Mouse (Mus musculus) neural tube, embryonic 14.5 days (tissue): ENCODE data around the gene Egf. TPM values are rescaled to one million over a fixed set of nuclear protein-coding genes. Genes with fewer than 3 reads are reported as not detected.

Source experiments
- ATAC-seq: fragments of 200-750 bp; cut with Nextera tagmentation; 2 replicates; pipeline ENCODE4 v1.8.0; 2017; ENCODE audit warnings: low read depth, mild to moderate bottlenecking, moderate TSS enrichment, moderate library complexity
- H3K27ac ChIP-seq: fragments of 300-500 bp; sonication (generic); 2 replicates; pipeline ENCODE4 v1.5.1; 2014; ENCODE audit warnings: low read depth, mild to moderate bottlenecking, control low read depth, low read length, moderate library complexity, mixed read lengths
- H3K27me3 ChIP-seq: fragments of 300-500 bp; sonication (generic); 2 replicates; pipeline ENCODE4 v1.6.1; 2014; ENCODE audit warnings: low read length; ENCODE audit not compliant: control insufficient read depth, insufficient read depth
- H3K36me3 ChIP-seq: fragments of 300-500 bp; sonication (generic); 2 replicates; pipeline ENCODE4 v1.6.1; 2014; ENCODE audit warnings: low read length, mixed read lengths; ENCODE audit not compliant: control insufficient read depth, insufficient read depth
- H3K4me1 ChIP-seq: fragments of 300-500 bp; sonication (generic); 2 replicates; pipeline ENCODE4 v1.6.1; 2014; ENCODE audit warnings: low read length; ENCODE audit not compliant: control insufficient read depth, insufficient read depth
- H3K4me2 ChIP-seq: fragments of 300-500 bp; sonication (generic); 2 replicates; pipeline ENCODE4 v1.6.1; 2014; ENCODE audit warnings: mild to moderate bottlenecking, low read depth, low read length, control low read depth
- H3K4me3 ChIP-seq: fragments of 300-500 bp; sonication (generic); 2 replicates; pipeline ENCODE4 v1.5.1; 2014; ENCODE audit warnings: low read depth, low read length, control low read depth, mixed read lengths
- H3K9ac ChIP-seq: fragments of 300-500 bp; sonication (generic); replicated peaks from 2 replicates; pipeline ENCODE4 v1.6.1; 2014; ENCODE audit warnings: low read depth, mild to moderate bottlenecking, control low read depth, low read length, mixed read lengths
- H3K9me3 ChIP-seq: fragments of 300-500 bp; sonication (generic); 2 replicates; pipeline ENCODE4 v1.6.1; 2016; ENCODE audit warnings: low read length; ENCODE audit not compliant: control insufficient read depth
- WGBS: fragments of 180-500 bp; shearing (Covaris S2); extraction: QIAGEN DNeasy Blood & Tissue Kit; methylation state at CpG from one replicate; pipeline ENCODE4 v1.1.7; 2014; 5-methylcytosine and 5-hydroxymethylcytosine counted together
- polyA plus RNA-seq: library from polyadenylated mRNA; unstranded; fragments of >200 nt; fragmentation: Nextera tagmentation; extraction: Ambion mirVana; gene quantifications from 2 replicates; pipeline ENCODE4 v1.2.1, GENCODE M21; 2014

The Egf gene
- polyA plus RNA-seq = 2.1 and 3.6 TPM in 2 replicates

DNA sequence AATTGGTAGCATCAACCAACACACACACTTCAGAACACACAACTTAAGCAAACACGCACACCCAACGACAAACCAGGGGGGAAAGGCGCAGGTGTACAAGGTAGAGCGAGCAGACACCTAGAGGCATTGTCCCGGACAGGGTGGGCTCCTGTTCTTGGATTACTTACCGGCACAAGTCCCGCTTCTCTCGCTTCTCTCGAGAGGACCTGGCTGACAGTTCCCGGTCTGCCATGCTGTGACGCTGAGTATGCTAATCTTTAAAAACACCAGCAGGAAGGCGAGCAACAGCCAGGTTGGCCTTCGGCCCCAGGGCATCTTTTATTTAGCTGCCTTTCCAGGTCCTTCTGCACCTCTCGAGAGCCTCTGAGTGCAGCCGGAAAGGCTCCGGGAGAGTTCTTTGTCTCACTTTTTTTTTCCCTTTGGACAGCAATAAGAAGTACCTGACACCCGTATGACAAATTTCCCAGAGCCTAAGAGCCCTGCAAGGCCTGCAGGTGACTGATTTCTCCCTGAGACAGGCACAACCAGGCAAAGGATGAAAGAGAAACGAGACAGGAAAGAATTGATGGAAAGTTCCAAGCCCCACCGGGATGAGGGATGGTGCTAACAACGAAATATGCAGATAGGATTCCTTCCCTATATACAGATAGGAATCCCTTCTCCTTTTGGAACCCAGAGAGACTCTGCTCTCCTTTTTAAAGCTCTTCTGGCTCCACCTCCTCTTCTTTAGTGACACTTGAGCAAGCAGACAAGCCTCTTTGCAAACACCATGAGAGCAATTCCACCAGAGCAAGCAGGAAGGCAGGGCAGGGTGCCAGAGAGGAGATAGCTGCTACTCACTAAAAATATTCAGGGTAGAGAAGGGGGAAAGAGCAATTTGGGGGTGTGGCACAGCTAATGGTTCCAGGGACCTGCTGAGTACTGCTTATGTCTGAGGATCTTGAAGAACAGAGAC is at the start of gene Egf:
TSS of gene Egf (minus strand) at position 667 of the 955 bp plus-strand sequence.
- H3K9ac ChIP-seq = no peak within 1 kb of the TSS

GRCm38 (mm10) chr3:129803765-129804164 is 48.6 kb upstream of the Egf start, which contains the start of gene Lrit3:
Lrit3 (minus strand) TSS chr3:129804030.
- Histone ChIP-seq H3K4me1 (no peaks in the 10 kb centered on the region), H3K27me3 (no peaks in the 10 kb centered on the region), H3K4me3 (no peak within 1 kb of the TSS), H3K27ac (no peak within 1 kb of the TSS), H3K9ac (no peak within 1 kb of the TSS), H3K36me3 (no peaks in the 10 kb centered on the region), H3K4me2 (no peak within 1 kb of the TSS), H3K9me3 (no peaks in the 10 kb centered on the region)
- WGBS = 84% methylated on average over 10 of the region's 10 CpGs
- ATAC-seq = no peak

More for the DNA sequence above, at the start of gene Egf:
- Histone ChIP-seq H3K4me3 (peak within 1 kb of the TSS; percentile 24), H3K4me1 (no peaks in the 10 kb centered on the region), H3K27ac (no peak within 1 kb of the TSS), H3K4me2 (peak within 1 kb of the TSS; percentile 39), H3K36me3 (no peaks in the 10 kb centered on the region), H3K9me3 (no peaks in the 10 kb centered on the region), H3K27me3 (no peaks in the 10 kb centered on the region)
- no peak for ATAC-seq
- WGBS = 14% methylated on average over 20 of the region's 20 CpGs

- Histone ChIP-seq H3K4me3 (no peak overlapping the region), H3K9me3 (no peaks in the 10 kb centered on the region), H3K27ac (no peak overlapping the region), H3K4me1 (no peaks in the 10 kb centered on the region), H3K4me2 (no peak overlapping the region), H3K36me3 (no peaks in the 10 kb centered on the region), H3K9ac (no peak overlapping the region), H3K27me3 (no peaks in the 10 kb centered on the region)
- ATAC-seq = no peak
- 81% methylated on average over 2 of the region's 2 CpGs for WGBS
Measured at GRCm38 (mm10) chr3:129799011-129799410, 43.9 kb upstream of the Egf start.

- WGBS = 86% methylated on average over 11 of the region's 11 CpGs
- Histone ChIP-seq H3K4me1 (no peaks in the 10 kb centered on the region), H3K4me2 (no peak overlapping the region), H3K27me3 (no peaks in the 10 kb centered on the region), H3K27ac (no peak overlapping the region), H3K9me3 (no peaks in the 10 kb centered on the region), H3K9ac (no peak overlapping the region), H3K36me3 (no peaks in the 10 kb centered on the region), H3K4me3 (no peak overlapping the region)
- no peak for ATAC-seq
Measured at GRCm38 (mm10) chr3:129798551-129798950, 43.4 kb upstream of the Egf start.

GRCm38 (mm10) chr3:129797341-129797740 is 42.2 kb upstream of the Egf start:
- Histone ChIP-seq H3K4me3 (no peak overlapping the region), H3K27ac (no peak overlapping the region), H3K4me2 (no peak overlapping the region), H3K4me1 (no peaks in the 10 kb centered on the region), H3K9ac (no peak overlapping the region), H3K9me3 (no peaks in the 10 kb centered on the region), H3K36me3 (no peaks in the 10 kb centered on the region), H3K27me3 (no peaks in the 10 kb centered on the region)
- ATAC-seq = no peak
- WGBS = 82% methylated on average over 5 of the region's 5 CpGs

- ATAC-seq = no peak
- Histone ChIP-seq H3K4me1 (no peaks in the 10 kb centered on the region), H3K36me3 (no peaks in the 10 kb centered on the region), H3K9ac (no peak overlapping the region), H3K27me3 (no peaks in the 10 kb centered on the region), H3K27ac (no peak overlapping the region), H3K9me3 (no peaks in the 10 kb centered on the region), H3K4me3 (no peak overlapping the region), H3K4me2 (no peak overlapping the region)
- 94% methylated on average over 5 of the region's 5 CpGs for WGBS
Measured at GRCm38 (mm10) chr3:129793801-129794200, 38.7 kb upstream of the Egf start.

GRCm38 (mm10) chr3:129782746-129783145 is 27.6 kb upstream of the Egf start:
- WGBS = 91% methylated on average over 3 of the region's 3 CpGs
- Histone ChIP-seq H3K9me3 (no peaks in the 10 kb centered on the region), H3K4me1 (no peaks in the 10 kb centered on the region), H3K4me2 (no peak overlapping the region), H3K27ac (no peak overlapping the region), H3K27me3 (no peaks in the 10 kb centered on the region), H3K36me3 (no peaks in the 10 kb centered on the region), H3K4me3 (no peak overlapping the region), H3K9ac (no peak overlapping the region)
- no peak for ATAC-seq

DNA sequence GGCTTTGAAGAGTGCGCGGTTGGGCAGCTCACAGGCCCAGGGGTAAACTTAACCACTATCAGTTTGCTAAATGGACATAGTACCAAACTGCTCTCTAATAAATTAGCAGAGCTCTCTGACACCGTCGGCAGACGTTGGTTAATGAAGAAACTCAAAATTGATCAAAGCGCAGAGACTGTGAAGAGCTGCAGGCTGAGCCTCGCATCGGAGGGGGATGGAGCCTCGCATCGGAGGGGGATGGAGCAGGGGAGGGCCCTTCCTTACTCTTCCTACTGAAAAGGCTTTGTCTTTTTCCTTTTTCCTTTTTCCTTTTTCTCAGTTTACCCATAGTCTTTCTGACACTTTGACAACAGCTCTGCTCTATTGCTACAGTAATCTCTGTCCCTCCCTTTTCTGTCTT is 26.3 kb upstream of the Egf start:
- H3K4me1 ChIP-seq = no peaks in the 10 kb centered on the region
- H3K9me3 ChIP-seq = no peaks in the 10 kb centered on the region
- 45% methylated on average over 10 of the region's 10 CpGs for WGBS
- no peak overlapping the region for H3K4me3 ChIP-seq
- no peaks in the 10 kb centered on the region for H3K36me3 ChIP-seq
- no peak; the same call in 1 of the 2 replicates for ATAC-seq
- H3K9ac ChIP-seq = no peak overlapping the region
- H3K4me2 ChIP-seq = no peak overlapping the region
- H3K27me3 ChIP-seq = no peaks in the 10 kb centered on the region
- no peak overlapping the region for H3K27ac ChIP-seq

DNA sequence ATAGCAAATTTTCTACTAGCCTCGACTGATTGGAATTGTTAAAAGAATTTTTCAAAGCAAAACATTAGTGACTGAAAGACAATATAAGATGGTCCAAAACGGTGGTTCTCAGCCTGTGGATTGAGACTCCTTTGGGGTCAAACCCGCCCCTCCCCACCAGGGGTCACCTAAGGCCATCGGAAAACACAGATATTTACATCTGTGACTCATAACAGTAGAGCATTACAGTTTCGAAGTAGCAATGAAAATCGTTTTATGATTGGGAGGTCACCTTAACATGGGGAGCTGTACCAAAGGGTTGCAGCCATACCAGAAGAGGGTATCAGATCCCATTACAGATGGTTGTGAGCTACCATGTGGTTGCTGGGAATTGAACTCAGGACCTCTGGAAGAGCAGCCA is 16.1 kb upstream of the Egf start:
- ATAC-seq = no peak
- WGBS = 83% methylated on average over 6 of the region's 6 CpGs

More for the DNA sequence above, 16.1 kb upstream of the Egf start:
- H3K4me2 ChIP-seq = no peak overlapping the region
- H3K9me3 ChIP-seq = no peaks in the 10 kb centered on the region
- no peaks in the 10 kb centered on the region for H3K27me3 ChIP-seq
- H3K4me1 ChIP-seq = no peaks in the 10 kb centered on the region
- no peak overlapping the region for H3K4me3 ChIP-seq
- no peak overlapping the region for H3K9ac ChIP-seq
- no peak overlapping the region for H3K27ac ChIP-seq
- no peaks in the 10 kb centered on the region for H3K36me3 ChIP-seq
